Mouse (Mus musculus): ENCODE results near the gene Prpf31. TPM values are rescaled to one million over a fixed set of nuclear protein-coding genes. Genes with fewer than 3 reads are reported as not detected.

Prpf31 gene
- polyA plus RNA-seq, 1 experiment from 2014 or later, result 82.5 TPM

DNA sequence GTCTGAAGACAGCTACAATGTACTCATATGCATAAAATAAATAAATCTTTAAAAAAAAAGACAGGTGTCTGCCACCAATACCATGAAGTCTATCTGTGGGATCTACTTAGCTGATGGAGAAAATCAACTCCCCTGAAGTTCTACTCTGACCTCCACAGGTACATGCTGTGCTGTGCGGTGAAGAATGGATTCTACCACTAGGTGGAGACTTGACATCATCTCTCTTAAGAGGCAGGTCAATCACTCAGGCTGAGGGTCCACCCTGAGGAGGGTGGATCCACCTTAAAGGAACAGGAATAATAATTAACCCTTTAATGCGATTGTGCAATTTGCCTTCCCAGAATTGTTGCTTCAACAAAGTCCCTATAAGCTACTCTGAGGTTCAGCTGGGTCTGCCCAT, 23.0 kb upstream of the Prpf31 start:
- H3K9me3 ChIP-seq, result no peaks in the 10 kb centered on the region
- WGBS, result 21% methylated on average over 2 of the region's 2 CpGs
- no peak overlapping the region for H3K4me2 ChIP-seq
- H3K4me1 ChIP-seq, result no peaks in the 10 kb centered on the region
- H3K9ac ChIP-seq, result no peak overlapping the region
- no peak overlapping the region for H3K4me3 ChIP-seq (replicated peaks)
- no peaks in the 10 kb centered on the region for H3K36me3 ChIP-seq
- 0 out of 2 replicates have a peak, but pooled peaks have one; percentile 71 for ATAC-seq (ENCODE audit: insufficient read depth, low FRiP score, low read depth)
- no peaks in the 10 kb centered on the region for H3K27me3 ChIP-seq (replicated peaks)
- no peak overlapping the region for H3K27ac ChIP-seq

DNA sequence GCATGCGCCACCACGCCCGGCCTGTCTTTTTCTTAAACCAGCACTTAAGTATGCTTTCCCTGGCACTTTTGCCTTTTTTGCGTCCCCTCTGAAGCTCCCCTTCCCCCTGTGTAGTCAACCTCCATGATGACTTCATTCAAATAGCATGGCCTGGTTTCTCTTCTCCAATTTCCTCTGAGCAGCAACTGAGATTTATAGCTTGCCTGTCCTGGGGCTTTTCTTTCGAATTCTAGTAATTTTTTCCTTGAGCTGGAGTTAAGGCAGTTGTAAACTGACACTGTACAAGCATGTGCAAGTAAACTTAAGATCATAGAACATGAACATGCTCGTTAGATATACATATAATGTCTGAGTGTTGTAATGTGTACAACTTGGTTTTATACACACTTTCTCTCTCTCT, 22.4 kb upstream of the Prpf31 start:
- Histone ChIP-seq H3K4me2 (no peak overlapping the region), H3K4me1 (no peaks in the 10 kb centered on the region), H3K9ac (no peak overlapping the region), H3K9me3 (no peaks in the 10 kb centered on the region), H3K27me3 (replicated peaks) (no peaks in the 10 kb centered on the region), H3K36me3 (no peaks in the 10 kb centered on the region), H3K4me3 (replicated peaks) (no peak overlapping the region), H3K27ac (no peak overlapping the region)
- 73% methylated on average over 6 of the region's 6 CpGs for WGBS
- ATAC-seq (ENCODE audit: insufficient read depth, low FRiP score, low read depth), result no peak

DNA sequence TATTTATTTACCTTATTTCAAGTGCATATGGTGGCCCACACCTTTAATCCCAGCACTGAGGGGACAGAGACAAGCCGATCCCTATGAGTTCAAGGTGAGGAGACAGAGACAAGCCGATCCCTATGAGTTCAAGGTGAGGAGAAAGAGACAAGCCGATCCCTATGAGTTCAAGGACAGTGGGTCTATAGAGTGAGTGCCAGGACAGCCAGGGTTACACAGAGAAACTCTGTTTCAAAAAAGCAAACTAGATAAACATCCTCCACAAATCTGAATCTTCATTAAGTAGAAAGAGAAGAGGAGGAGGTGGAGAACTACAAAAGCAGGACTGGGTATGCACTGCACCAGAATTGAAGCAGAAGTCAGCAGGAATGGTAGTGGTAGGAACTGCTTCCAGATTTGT, 21.1 kb upstream of the Prpf31 start:
- Histone ChIP-seq H3K4me3 (replicated peaks) (no peak overlapping the region), H3K4me2 (no peak overlapping the region), H3K27ac (no peak overlapping the region), H3K4me1 (no peaks in the 10 kb centered on the region), H3K9me3 (no peaks in the 10 kb centered on the region), H3K36me3 (no peaks in the 10 kb centered on the region), H3K27me3 (replicated peaks) (no peaks in the 10 kb centered on the region), H3K9ac (no peak overlapping the region)
- no peak for ATAC-seq (ENCODE audit: insufficient read depth, low FRiP score, low read depth)
- WGBS, result 96% methylated on average over 3 of the region's 3 CpGs

DNA sequence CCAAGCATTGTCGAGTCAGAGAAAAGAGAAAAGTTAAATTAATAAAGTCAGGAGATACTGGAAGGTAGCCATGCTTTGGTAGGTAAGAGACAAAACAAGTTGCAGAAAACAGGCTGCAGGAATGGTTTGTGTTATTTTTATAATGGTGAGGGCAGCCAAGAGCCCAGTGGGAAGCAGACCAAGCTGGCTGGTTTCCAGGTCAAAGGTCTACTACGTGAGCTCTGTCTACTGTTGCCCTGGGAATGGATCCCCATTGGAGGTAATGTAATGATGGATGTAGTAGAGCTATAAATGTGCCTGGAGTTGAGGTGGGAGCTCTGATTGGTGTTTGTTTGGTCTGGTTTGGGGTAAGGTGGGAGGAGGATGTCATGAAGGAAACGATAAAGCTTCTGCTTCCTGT, 20.7 kb upstream of the Prpf31 start:
- H3K36me3 ChIP-seq, result no peaks in the 10 kb centered on the region
- H3K4me2 ChIP-seq, result no peak overlapping the region
- no peaks in the 10 kb centered on the region for H3K27me3 ChIP-seq (replicated peaks)
- H3K4me1 ChIP-seq, result no peaks in the 10 kb centered on the region
- no peak overlapping the region for H3K9ac ChIP-seq
- no peak for ATAC-seq (ENCODE audit: insufficient read depth, low FRiP score, low read depth)
- WGBS, result 51% methylated on average over 3 of the region's 3 CpGs
- H3K27ac ChIP-seq, result no peak overlapping the region
- H3K9me3 ChIP-seq, result no peaks in the 10 kb centered on the region
- H3K4me3 ChIP-seq (replicated peaks), result no peak overlapping the region

DNA sequence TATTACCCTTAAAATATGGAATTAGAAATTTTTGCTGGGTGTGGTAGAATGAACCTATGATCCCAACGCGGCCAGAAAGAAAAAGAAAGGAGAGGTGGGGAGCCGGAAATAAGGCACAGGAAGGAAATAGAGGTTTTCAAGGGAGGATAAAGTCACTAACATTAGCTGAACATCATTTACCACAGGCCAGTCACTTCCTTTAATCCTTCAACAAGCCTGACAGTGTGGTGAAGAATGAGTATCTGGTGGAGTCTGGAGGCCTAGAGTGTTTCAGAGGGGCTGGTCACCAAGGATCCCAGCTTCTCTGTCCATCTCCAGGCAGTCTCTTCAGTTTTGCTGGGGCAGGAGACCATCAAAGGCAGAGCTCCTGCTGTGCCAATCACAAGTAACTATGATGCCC, 19.3 kb upstream of the Prpf31 start:
- Histone ChIP-seq H3K9ac (no peak overlapping the region), H3K4me2 (no peak overlapping the region), H3K27me3 (replicated peaks) (no peaks in the 10 kb centered on the region), H3K27ac (no peak overlapping the region), H3K4me1 (no peaks in the 10 kb centered on the region), H3K36me3 (no peaks in the 10 kb centered on the region), H3K9me3 (no peaks in the 10 kb centered on the region), H3K4me3 (replicated peaks) (no peak overlapping the region)
- 85% methylated on average over 3 of the region's 3 CpGs for WGBS
- ATAC-seq (ENCODE audit: insufficient read depth, low FRiP score, low read depth), result no peak

DNA sequence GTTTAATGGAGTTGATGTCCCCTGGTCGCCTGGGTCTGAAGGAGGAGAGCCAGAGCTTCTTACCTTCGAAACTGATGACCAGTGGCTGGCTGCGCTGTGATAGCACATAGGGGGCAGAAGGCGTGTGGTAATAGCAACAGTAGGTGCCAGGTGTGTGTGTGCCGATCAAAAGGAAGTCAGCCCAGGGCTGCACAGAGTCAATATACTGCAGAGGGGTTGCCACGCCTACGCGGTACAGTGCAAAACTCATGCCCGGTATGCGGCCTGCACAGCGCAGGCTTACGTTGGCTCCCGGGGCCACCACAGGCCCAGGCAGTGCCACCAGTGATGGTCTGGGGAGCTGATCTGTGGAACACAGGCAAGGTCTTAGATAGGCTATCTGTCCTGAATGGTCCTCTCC, 18.8 kb upstream of the Prpf31 start:
- Histone ChIP-seq H3K9me3 (no peaks in the 10 kb centered on the region), H3K36me3 (no peaks in the 10 kb centered on the region), H3K4me3 (replicated peaks) (no peak overlapping the region), H3K27me3 (replicated peaks) (no peaks in the 10 kb centered on the region), H3K27ac (no peak overlapping the region), H3K4me1 (no peaks in the 10 kb centered on the region), H3K4me2 (no peak overlapping the region), H3K9ac (no peak overlapping the region)
- ATAC-seq (ENCODE audit: insufficient read depth, low FRiP score, low read depth), result peak; percentile 79
- WGBS, result 80% methylated on average over 13 of the region's 13 CpGs

DNA sequence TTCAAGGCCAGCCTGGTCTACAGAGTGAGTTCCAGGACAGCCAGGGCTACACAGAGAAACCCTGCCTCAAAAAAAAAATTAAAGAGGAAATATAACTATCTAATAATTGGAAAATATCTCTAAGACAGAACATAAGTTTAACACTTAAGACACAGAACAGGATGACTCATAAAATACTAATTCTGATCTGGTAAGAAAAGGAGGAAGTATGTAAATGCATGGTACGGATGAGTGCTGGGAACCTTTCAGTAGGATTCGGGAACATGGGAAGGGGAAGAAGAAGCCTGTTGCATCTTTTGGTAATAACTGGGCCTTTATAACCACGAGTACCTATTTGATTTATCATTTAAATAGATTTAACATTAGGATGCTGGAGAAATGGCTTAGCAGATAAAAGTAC, 15.8 kb upstream of the Prpf31 start:
- Histone ChIP-seq H3K36me3 (no peaks in the 10 kb centered on the region), H3K4me3 (replicated peaks) (no peak overlapping the region), H3K27ac (no peak overlapping the region), H3K4me2 (no peak overlapping the region), H3K4me1 (no peaks in the 10 kb centered on the region), H3K9me3 (no peaks in the 10 kb centered on the region), H3K9ac (no peak overlapping the region), H3K27me3 (replicated peaks) (no peaks in the 10 kb centered on the region)
- 73% methylated on average over 3 of the region's 3 CpGs for WGBS
- no peak for ATAC-seq (ENCODE audit: insufficient read depth, low FRiP score, low read depth)

DNA sequence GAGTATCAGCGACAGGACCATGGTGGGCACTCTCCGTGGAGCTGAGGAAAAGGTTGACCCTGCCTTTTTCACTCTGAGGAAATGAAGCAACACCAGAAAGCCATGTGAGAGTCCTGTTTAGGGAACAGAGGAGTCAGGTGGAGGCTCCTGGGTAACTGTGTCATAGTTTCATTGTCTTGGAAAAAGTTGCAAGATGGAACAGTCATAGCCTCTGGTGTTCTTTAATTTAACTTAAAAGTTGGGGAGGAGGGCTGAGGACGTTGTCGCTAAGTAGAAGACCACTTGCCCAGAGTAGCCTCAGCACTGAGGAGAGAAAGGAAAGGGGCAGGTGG, 13.8 kb upstream of the Prpf31 start, which contains the start of gene Oscar:
Gene Oscar, minus strand, starts transcription at position 101 of the 332 bp plus-strand sequence.
- Histone ChIP-seq H3K27ac (no peak within 1 kb of the TSS), H3K4me1 (no peaks in the 10 kb centered on the region), H3K4me3 (replicated peaks) (peak within 1 kb of the TSS; percentile 86), H3K9ac (no peak within 1 kb of the TSS), H3K36me3 (0 out of 2 replicates have a peak, but pooled peaks cover 13% of the 10 kb centered on the region), H3K27me3 (replicated peaks) (no peaks in the 10 kb centered on the region), H3K4me2 (peak within 1 kb of the TSS; percentile 76), H3K9me3 (no peaks in the 10 kb centered on the region)
- ATAC-seq (ENCODE audit: insufficient read depth, low FRiP score, low read depth), result no peak
- 78% methylated on average over 4 of the region's 4 CpGs for WGBS

DNA sequence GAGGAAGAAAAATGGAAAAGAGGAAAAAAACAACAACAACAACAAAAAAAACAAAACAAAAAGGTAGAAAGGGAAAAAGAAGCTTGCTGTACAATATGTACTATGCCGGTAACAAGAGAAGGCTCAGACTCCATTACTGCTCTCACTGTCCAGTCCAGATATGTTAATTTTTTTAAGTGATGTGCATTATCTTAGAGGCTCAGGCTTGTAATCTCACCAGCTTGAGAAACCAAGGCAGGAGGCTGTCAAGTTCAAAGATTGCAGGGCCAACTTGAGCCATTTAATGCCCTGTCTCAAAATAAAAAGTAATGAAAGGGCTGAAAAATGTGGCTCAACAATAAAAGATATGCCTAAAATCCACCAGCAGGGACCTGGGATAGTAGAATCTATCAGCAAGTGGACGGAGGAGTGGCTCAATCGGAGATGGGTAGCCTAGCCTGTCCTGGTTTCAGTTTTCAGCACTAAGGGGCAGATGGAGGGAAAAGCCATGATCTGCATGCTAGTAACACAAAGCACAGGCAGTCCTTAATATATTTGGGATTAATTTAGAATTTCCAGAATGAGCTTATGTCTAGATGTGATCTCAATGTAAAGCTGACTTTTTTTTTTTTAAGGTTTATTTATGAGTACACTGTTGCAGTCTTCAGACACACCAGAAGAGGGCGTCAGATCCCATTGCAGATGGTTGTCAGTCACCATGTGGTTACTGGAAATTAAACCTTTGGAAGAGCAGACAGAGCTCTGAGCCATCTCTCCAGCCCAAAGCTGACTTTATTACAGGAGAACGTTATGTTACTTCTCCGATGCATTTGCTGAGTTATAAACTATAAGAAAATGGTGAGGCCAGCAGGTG, 13.2 kb upstream of the Prpf31 start:
- H3K4me2 ChIP-seq, result peak overlapping the region; percentile 76
- no peak overlapping the region for H3K27ac ChIP-seq
- H3K4me1 ChIP-seq, result no peaks in the 10 kb centered on the region
- ATAC-seq (ENCODE audit: insufficient read depth, low FRiP score, low read depth), result no peak
- 0 out of 2 replicates have a peak, but pooled peaks cover 14% of the 10 kb centered on the region for H3K36me3 ChIP-seq
- peak overlapping the region; percentile 86 for H3K4me3 ChIP-seq (replicated peaks)
- WGBS, result 37% methylated on average over 6 of the region's 6 CpGs
- no peak overlapping the region for H3K9ac ChIP-seq
- H3K9me3 ChIP-seq, result no peaks in the 10 kb centered on the region
- no peaks in the 10 kb centered on the region for H3K27me3 ChIP-seq (replicated peaks)

DNA sequence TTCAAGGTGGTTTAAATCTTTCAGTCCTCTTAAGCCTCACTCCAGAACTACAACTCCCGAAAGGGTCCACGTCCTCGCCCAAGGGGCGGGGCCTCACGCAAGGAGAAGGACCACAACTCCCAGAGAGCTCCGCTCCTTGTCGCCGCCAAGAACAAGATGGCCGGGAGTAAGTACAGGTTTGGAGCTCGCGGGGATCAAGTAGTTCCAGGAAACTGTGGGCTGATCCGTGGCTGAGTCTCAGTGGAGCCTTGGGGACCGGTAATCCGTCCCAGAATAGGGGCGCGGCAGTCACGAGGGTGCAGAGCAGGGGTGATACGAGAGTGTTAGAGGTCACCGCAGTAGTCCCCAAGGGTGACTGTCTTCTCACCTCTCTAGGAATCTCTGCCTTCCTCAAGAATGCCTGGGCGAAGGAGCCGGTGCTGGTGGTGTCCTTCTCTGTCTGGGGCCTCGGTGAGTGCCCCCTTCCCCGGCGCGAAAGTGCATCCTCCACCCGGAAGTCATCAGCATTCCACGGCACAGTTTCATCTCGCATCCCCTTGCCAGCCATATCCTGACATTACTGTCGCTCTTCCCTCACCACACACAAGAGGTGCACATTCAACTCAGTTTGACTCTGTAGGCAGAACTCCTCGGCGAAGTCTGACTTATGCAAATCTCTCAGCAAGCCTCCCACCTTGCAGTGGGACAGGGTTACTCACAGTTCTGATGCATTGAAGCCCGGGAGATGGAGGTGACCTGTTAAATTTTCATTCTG, 12.4 kb upstream of the Prpf31 start, which contains the start of gene Ndufa3:
Gene Ndufa3, plus strand, starts transcription at position 132 of the 754 bp plus-strand sequence.
- Histone ChIP-seq H3K36me3 (0 out of 2 replicates have a peak, but pooled peaks cover 15% of the 10 kb centered on the region), H3K9ac (peak within 1 kb of the TSS; percentile 35), H3K27me3 (replicated peaks) (no peaks in the 10 kb centered on the region), H3K4me2 (peak within 1 kb of the TSS; percentile 76), H3K4me1 (no peaks in the 10 kb centered on the region), H3K4me3 (replicated peaks) (peak within 1 kb of the TSS; percentile 86), H3K9me3 (no peaks in the 10 kb centered on the region), H3K27ac (peak within 1 kb of the TSS; percentile 71)
- under 1% methylated on average over 32 of the region's 32 CpGs for whole genome bisulfite sequencing
- ATAC-seq (ENCODE audit: insufficient read depth, low FRiP score, low read depth), result peak; percentile 96

DNA sequence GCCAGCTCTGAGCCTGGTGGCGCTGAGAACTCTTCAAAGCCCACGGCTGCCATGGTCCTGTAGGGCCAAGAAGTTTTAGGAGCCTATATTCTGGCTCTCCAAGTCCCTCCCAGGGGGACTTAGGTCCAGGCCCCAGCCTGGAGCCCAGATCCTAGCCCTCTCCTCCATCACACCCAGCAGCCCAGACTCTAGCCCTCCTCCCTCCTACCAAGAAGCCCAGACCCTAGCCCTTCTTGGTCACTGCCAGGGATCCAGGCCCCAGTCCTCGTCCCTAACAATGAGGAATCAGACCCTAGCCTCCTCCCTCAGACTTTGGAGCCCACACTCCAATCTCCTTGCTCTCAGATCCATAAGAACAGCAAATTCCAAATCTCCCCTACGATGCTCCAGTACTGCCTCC, 755 bp upstream of the Prpf31 start:
- peak overlapping the region; percentile 63 for H3K9ac ChIP-seq
- peak; percentile 11; the same call in 1 of the 2 replicates for ATAC-seq (ENCODE audit: insufficient read depth, low FRiP score, low read depth)
- 33% methylated on average over 4 of the region's 4 CpGs for WGBS
- H3K4me2 ChIP-seq, result peak overlapping the region; percentile 94
- H3K9me3 ChIP-seq, result no peaks in the 10 kb centered on the region
- peak overlapping the region; percentile 71 for H3K4me3 ChIP-seq (replicated peaks)
- H3K36me3 ChIP-seq, result peaks cover 9% of the 10 kb centered on the region; the same call in 1 of the 2 replicates
- no peak overlapping the region for H3K27ac ChIP-seq
- H3K4me1 ChIP-seq, result peaks cover 19% of the 10 kb centered on the region
- no peaks in the 10 kb centered on the region for H3K27me3 ChIP-seq (replicated peaks)

DNA sequence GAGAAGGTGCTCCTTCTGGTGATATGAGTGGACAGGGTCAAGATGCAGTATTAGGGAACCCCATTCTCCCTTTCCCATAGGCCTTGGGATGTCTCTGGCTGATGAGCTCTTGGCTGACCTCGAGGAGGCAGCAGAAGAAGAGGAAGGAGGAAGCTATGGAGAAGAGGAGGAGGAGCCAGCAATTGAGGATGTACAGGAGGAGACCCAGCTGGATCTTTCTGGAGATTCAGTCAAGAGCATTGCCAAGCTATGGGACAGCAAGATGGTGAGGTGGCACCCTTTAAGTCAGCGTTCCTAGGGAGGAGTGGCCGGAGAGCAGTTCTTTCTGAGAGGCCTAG, 662 bp downstream of the Prpf31 start:
- Histone ChIP-seq H3K27me3 (replicated peaks) (no peaks in the 10 kb centered on the region), H3K36me3 (peaks cover 14% of the 10 kb centered on the region; the same call in 1 of the 2 replicates), H3K4me1 (peaks cover 19% of the 10 kb centered on the region), H3K27ac (no peak overlapping the region), H3K9ac (peak overlapping the region; percentile 73), H3K4me3 (replicated peaks) (peak overlapping the region; percentile 71), H3K4me2 (peak overlapping the region; percentile 88), H3K9me3 (no peaks in the 10 kb centered on the region)
- WGBS, result 46% methylated on average over 3 of the region's 3 CpGs
- no peak for ATAC-seq (ENCODE audit: insufficient read depth, low FRiP score, low read depth)

Measured in stomach, embryonic 15.5 days (tissue).